Mouse (Mus musculus): ENCODE results near the gene Fiz1.
"Not testable (repeated sequence)": the region's sequence is repeated elsewhere in the genome, so short reads cannot be mapped to it uniquely, and the experiment has no call there.

Fiz1 gene

DNA sequence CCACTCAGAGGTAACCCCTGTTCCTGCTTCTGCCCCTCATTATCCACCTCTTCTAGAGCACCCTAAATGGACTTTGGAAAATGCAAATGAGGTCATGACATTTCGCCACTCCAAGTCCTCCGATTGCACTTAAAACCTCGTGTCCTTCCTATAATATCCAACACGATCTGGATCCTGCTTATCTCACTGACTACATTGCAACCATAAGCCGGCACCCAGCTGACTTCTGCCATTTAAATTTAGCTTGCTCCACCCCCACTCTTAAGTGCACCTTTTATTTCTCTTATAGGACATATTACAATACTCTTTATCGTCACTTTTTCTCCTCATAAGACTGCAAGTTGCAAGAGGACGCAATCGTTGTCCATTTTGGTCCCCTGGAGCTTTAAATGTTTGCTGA, 23.0 kb upstream of the Fiz1 start:
- DNase-seq (ENCODE audit: low spot score): no peak

DNA sequence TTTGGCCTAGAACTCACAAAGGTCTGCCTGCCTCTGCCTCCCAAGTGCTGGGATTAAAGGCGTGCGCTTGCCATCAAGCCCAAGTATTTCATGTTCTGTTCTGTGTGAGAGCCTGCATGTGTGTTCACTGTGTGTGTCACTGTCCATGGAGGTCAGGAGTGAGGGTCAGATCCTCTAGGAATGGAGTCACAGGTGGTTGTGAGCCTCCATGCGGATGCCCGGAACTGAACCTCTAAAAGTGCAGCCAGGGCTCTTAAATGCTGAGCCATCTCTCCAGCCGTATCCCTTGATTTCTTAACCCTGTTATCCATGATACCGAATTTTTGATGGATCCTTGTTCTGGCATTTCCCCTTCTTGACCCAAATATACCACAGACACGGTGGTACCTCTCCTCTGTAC, 22.5 kb upstream of the Fiz1 start:
- DNase-seq (ENCODE audit: low spot score): no peak

DNA sequence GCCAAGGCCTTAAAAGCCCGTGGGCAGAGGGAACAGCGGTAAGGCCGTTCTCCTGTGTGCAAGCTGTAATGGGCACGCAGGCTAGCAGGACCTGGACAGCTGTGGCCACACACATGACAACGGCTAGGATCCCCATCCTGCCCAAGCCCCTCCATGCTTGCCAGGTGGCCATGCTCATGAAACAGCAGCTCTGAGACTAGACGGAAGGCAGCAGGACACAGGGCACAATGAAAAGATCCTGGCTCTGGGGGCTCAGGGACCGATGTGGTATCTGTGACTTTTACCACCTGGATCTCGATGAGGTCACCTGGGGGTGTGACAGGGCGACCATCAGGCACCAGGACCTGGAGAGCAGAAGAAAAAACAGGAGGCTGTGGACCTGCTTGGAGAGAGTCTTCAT, 21.6 kb upstream of the Fiz1 start:
- DNase-seq (ENCODE audit: low spot score): no peak

DNA sequence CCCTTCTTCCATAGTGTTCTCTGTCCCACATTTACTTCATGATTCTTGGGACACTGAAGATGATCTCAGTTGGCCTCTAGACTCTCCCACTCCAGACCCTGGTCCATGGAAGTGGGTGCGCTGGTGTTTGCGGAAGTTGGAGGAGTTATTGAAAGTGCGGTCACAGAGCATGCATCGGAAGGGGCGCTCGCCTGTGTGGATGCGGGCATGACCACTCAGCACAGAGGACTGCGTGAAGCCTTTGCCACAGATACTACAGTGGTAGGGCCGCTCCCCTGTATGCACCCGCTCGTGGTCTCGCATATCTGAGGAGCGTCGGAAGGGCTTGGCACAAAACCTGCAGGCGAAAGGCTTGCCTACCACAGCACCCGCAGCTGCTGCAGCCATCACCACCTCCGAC, 21.1 kb upstream of the Fiz1 start:
- DNase-seq (ENCODE audit: low spot score): no peak

DNA sequence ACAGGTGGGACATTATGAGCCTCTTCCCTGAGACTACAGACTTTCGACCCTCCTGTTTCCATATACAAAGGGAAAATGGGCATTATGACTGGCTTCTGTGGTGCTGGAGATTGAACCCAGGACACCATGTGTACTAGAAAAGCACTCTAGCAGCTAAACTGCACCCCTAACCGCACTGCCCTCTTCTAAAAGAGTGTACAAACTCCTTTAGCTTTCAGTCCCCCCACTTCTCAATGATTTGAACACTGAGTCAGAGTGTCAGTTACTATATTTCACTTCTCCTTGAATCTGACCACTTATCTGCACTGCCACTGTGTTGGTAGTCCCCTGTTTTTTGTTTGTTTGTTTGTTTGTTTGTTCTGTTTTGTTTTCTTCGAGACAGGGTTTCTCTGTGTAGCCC, 19.3 kb upstream of the Fiz1 start, which contains the start of gene 4632433K11Rik:
Gene 4632433K11Rik (plus strand): TSS at position 301 of the 400 bp plus-strand sequence.
- no peak for DNase-seq (ENCODE audit: low spot score)

DNA sequence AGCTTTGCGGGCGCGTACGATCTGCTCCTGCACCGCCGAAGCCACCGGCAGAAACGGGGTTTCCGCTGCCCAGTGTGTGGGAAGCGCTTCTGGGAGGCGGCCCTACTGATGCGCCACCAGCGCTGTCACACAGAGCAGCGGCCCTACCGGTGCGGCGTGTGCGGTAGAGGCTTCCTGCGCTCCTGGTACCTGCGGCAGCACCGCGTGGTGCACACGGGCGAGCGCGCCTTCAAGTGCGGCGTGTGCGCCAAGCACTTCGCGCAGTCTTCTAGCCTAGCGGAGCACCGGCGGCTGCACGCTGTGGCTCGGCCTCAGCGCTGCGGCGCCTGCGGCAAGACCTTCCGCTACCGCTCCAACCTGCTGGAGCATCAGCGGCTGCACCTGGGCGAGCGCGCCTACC, 17.0 kb upstream of the Fiz1 start:
- DNase-seq (ENCODE audit: low spot score): no peak

DNA sequence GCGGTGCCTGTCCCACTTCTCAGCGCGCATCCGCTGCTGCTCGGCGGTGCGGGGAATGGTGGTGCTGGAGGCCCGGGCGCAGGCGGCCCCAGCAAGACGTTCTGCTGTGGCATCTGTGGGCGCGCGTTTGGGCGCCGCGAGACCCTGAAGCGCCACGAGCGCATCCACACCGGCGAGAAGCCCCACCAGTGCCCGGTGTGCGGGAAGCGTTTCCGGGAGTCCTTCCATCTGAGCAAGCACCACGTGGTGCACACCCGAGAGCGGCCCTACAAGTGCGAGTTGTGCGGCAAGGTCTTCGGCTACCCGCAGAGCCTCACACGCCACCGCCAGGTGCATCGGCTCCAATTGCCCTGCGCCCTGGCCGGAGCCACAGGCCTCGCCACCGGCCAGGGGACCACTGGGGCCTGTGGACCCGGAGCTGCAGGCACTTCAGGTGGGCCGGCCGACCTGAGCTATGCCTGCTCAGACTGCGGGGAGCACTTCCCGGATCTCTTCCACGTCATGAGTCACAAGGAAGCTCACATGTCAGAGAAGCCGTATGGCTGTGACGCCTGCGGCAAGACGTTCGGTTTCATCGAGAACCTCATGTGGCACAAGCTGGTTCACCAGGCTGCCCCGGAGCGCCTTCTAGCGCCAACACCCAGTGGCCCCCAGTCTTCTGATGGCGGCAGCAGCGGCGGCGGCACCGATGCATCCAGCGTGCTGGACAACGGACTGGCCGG, 16.2 kb upstream of the Fiz1 start:
- no peak for DNase-seq (ENCODE audit: low spot score)

DNA sequence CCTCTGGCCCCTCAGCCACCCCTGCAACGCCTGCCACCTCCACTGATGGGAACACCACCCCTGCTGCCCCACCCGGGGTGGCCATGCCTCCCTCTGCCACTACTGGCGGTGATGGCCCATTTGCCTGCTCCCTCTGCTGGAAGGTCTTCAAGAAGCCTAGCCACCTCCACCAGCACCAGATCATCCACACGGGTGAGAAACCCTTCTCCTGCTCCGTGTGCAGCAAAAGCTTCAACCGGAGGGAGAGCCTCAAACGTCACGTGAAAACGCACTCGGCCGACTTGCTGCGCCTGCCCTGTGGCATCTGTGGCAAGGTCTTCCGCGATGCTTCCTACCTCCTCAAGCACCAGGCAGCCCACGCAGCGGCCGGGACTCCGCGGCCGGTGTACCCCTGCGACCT, 15.4 kb upstream of the Fiz1 start:
- no peak for DNase-seq (ENCODE audit: low spot score)

DNA sequence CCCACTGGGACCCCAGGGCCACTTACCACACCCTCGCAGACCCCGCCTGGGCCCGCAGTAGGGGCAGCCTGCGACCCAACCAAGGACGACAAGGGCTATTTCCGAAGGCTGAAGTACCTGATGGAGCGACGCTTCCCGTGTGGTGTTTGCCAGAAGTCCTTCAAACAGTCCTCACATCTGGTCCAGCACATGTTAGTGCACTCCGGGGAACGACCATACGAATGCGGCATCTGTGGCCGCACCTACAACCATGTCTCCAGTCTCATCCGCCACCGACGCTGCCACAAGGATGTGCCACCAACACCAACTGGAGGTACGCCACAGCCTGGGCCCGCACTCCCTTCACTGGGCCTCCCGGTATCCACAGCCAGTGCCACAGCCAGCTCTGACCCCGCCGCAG, 15.0 kb upstream of the Fiz1 start:
- no peak for DNase-seq (ENCODE audit: low spot score)

DNA sequence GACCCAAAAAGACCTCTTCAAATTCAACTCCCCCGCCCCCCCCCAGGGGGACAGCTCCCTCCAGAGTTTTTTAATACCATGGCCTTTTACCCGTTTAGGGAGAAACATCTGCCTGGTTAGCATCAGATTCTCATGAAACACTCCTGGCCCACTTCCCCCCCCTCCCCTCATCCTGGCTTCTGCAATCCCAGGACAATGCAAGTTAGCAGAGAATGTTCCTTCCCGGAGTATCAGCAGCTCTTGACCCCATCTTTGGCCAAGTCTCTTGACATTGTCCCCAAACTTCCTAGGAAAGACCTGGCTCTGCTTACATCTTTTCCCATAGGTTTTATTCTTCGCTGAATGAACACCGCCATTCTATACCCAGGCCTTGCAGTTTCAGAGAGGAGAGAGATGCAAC, 6.7 kb upstream of the Fiz1 start:
- DNase-seq (ENCODE audit: low spot score): no peak

DNA sequence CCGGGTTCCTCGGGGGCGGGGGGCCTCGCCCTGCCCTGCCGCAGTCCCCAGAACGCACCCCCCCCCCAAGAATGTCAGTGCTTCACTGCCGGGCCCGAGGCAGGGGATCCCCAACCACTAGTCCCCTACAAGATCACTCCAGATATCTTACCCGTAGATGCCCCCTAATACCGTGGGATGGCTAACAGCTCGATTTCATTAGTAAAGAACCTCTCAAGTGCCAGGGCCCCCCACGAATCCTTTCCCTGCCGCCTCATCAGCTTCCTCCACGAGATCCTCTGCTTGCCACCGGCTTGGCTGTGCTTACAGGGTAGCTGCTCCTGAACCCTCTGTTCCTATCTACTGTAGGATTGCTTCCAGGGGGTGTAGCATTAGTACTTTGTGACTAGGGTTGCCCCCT, 6.2 kb upstream of the Fiz1 start:
- DNase-seq (ENCODE audit: low spot score): peak; percentile 15

DNA sequence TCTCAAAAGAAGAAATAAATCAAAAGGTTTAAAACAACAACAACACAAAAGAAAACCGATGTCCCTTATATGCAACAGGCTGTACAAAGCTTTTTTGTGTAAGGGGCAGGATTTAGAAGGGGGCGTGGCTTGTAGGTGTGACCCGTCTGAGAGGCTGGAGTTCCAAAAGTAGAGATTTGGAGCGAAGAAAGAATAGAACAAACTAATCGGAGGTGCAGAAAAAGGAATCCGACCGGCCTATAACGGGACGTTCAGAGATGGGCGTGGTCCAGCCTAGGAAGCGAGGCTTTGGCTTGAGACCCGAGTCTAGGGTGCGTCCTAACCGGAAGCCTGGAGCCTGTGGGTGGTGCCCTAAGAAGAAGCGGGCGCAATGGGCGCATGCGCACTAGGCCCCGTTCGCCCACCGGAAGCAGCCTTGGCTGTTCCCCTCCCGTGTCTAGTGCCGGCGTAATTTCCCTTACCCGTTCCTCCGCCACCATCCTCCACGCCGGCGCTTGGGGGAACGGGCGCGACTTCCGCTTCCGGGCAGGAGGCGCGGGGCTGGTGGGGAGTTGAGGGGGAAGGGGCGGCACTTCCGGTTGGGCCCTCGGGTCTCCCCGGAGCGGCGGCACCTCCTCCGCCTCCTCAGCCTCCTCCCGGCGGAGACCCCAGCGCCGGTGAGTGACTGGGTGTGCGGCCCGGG, 5.6 kb upstream of the Fiz1 start, which contains the start of the genes Zfp865 and Ccdc106:
Gene Zfp865 (plus strand): TSS at position 377 of the 682 bp plus-strand sequence.
Gene Ccdc106 (plus strand): TSS at position 554 of the 682 bp plus-strand sequence.
- DNase-seq (ENCODE audit: low spot score): peak; percentile 100

DNA sequence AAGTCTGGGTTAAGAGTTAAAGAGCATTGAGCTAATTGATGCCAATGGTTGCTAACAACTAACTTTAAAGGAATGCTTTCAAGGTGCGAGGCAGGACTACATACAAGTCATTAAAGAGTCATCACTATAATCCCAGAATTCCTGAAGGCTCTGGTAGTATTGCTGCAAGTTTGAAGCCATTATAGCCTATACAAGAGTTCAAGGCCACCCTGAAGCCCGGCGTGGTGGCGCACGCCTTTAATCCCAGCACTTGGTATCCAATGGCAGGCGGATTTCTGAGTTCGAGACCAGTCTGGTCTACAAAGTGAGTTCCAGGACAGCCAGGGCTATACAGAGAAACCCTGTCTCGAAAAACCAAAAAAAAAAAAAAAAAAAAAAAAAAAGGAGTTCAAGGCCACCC, 5.1 kb upstream of the Fiz1 start:
- not testable (repeated sequence) for DNase-seq (ENCODE audit: low spot score)

DNA sequence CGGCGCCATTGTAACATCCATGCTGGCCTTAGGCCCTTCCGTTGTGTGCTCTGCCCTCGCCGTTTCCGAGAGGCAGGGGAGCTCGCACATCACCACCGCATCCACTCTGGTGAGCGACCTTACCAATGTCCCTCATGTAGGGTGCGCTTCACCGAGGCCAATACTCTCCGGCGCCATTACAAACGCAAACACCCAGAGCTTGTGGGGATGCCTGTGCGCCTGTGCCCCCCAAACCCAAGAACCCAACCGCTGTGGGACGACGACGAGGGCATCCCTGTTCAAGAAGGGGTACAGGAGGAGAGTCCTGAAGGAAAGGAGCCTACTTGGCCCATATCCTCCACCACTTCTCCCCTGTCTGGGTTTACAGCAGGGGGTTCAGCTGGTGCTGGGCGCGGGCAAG, 3.4 kb upstream of the Fiz1 start:
- DNase-seq (ENCODE audit: low spot score): no peak

DNA sequence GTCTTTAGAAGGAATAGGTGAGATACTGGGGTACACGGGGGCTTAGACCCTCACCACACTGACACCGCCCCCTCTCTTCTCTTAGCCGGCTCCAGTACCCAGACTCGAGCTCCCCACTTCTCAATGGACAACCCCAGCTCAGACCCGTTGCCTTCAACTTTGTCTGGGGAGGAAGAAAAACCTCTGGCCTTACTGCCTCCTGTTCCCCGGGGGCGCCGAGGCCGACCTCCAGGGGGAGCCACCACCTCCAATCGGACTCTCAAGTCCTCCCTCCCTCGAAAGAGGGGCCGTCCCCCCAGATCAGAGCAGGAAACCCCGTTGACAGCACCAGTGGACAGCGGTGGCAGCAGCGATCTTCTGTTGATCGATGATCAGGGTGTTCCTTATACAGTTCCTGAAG, 2.9 kb upstream of the Fiz1 start:
- no peak for DNase-seq (ENCODE audit: low spot score)

DNA sequence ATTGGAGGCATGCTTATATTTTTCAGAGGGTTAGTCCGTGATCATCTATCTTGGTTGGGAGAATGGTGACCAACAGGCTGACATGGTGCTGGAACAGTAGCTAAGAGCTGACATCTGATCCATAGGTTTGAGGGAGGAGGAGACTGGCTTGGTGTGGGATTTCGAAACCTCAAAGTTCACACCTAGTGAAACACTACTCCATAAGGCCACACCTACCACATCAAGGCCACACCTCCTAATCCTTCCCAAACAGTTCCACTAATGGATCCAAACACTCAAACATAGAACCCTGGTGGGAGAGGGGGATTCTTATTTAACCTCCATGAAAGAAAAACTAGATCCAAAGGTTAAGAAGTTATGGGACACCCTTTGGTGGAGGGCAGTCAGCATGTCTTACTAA, 2.4 kb upstream of the Fiz1 start:
- DNase-seq (ENCODE audit: low spot score): no peak

DNA sequence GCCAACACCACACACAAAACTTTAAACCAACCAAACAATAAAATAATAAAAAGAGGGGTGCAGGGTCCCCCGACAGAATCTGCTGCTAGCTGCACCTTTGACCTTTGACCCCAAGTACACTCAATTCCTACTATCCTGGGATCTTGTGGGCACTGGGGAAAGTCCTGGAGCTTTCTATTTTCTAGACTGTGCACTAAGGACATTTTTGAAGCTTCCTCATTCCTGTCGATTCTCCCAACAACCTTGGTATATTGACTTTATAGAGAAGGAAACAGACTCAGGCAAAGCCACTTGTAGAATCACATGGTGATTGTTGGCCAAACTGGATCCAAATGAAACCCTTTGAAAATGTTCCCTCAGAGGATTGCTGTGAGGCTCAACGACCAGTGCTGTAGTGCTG, 1.6 kb upstream of the Fiz1 start:
- DNase-seq (ENCODE audit: low spot score): no peak

DNA sequence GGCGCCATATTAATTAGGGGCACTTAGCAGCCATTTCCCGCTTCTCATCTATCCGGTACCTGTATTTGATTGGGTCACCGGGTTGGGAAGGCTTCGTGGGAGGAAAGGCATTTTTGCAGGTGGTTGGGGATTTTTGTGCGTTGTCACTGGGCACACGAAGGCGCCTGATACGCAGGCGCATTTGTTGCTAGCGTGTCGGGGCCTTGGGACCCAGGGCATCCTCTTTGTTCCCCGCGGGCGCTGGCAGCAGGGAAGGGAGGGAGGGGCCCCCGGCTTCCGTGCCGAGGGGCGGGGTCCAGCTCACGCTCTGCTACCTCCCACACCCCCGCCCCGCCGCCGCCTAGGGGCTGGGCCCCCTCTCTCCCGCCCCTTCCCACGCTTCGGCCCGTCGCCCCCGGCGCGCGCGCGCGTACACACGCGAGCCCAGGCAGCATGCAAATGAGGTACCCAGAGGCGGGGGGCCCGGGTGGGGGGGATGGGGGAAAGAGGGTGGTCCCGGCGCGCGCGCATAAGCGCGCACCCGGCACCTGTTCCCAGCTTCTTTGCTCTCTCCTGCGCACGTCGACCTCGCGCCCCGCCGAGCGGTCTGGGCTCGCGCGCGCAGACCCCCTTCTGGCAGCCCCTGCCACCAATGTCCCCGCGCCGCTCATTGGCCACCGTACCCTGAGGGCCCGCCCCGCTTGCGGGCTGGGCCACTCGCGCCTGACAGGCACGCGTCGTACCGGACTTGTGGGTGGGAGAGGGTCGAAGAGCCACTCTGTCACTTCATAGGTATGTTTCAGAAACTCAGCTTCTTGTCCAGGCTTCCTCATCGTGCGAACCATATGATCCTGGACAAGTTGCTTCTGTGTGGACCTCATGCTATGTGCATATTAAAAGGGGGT, 863 bp upstream of the Fiz1 start, which contains the start of gene Gm44973:
Gene Gm44973 (plus strand): TSS at position 379 of the 884 bp plus-strand sequence.
- DNase-seq (ENCODE audit: low spot score): peak; percentile 95

DNA sequence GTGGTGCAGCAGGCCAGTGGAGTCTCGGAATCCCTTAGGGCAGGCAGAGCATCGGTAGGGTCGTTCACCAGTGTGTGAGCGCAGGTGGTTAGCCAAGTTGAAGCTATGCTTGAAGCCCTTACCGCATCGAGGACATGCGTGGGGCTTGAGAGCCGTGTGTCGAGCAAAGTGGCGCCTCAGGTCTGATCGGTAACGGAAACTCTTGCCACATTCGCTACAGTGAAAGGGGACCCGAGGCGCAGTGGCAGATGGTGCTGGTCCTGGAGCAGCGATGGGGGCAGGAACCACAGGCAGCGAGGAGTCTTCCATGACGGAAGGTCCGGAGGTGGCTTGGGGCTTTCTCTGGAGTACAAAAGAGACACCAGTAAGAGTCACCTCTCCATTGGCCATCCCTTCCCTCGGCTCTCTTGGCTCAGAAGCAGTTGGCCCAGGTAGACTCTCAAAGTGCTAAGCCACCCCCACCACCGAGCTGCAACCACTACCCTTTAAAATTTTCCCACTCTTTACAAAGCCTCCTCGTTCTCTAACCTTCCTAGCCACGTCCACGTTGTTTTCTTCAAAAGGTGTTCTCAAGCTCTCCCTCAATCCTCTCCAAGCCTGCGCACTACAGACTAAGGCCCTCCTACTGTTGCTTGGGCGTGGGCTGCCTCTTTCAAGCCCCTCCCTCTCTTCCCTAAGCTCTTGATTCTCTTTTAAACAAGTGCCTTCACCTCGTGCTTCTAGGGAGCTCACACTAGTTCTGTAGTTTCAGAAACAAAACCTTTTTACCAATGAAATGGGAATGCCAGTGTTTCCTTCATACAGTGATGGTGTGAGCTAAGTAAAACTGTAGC, 1.6 kb downstream of the Fiz1 start:
- no peak for DNase-seq (ENCODE audit: low spot score)

DNA sequence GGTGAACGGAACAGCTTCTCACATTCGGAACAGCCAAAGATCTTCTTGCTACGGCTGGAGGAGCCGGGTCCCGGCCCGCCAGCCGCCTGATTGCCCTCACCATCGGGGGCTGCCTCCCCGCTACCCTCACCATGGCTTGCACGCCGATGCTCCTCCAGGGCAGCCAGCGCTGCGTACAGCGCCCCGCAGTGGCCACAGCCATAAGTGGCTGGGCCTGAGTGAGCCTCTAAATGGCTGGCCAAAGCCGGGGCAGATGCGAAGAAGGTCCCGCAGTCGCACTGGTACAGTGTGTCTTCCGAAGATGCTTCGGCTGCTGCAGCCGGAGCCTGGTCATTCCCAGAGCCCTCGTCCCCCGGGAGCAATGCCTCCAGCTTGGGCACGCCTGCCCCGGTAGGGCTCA, 6.3 kb downstream of the Fiz1 start:
- no peak for DNase-seq (ENCODE audit: low spot score)

DNA sequence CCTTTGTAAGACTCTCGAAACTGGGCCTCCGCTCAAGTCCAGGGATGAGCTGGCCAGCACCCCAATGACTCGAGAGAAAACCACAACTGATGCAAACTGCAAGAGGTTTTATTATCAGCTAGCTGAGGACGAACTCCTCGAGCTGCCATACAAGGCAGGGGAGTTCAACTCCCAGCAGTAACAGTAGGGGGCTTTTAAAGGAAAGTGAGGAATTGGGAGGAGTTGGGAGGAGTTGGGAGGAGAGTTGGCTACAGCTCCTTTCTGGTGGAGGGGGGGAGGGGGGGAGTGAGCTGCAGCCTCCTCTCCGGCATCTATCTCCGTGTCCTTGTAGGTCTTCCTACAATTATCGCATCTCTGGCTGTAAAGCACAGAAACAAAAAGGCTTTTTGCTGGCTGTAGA, 11.6 kb downstream of the Fiz1 start:
- DNase-seq (ENCODE audit: low spot score): not testable (repeated sequence)

DNA sequence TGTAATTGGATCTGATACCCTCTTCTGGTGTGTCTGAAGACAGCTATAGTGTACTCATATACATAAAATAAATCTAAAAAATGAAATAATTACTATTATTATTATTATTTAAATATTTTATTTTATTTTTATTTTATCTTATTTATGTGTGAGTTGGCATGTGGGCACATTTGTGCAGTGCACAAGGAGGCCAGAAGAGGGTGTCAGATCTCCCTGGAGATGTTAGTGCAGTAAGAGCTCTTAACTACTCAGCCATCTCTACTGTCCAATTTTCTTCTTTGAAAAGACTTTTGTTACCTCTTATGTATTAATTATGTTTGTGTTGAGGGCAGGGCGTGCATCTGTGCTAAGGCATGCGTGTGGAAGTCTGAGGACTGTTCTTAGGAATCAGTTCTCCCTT, 14.6 kb downstream of the Fiz1 start:
- peak; percentile 20 for DNase-seq (ENCODE audit: low spot score)
